Mouse (Mus musculus) heart, postnatal 10 days (tissue): ENCODE measurements around the gene Tuba4a. TPM values are rescaled to one million over a fixed set of nuclear protein-coding genes. Genes with fewer than 3 reads are reported as not detected.

Source experiments
- DNase-seq, 2 experiments: peaks; one replicate each; pipeline ENCODE4 v3.0.0; 2021
- intact Hi-C: fragments of 180-260 bp; cut with DNase I; formaldehyde crosslinking; loops from one replicate; pipeline ENCODE4 v1.15.1; 2025
- total RNA-seq, 2 experiments: library from RNA; stranded (reverse); gene quantifications; 2 replicates each; pipeline ENCODE4 v1.2.3; 2021

Gene Tuba4a
- total RNA-seq = 100 to 1,000 TPM; 543 to 577 TPM

DNA sequence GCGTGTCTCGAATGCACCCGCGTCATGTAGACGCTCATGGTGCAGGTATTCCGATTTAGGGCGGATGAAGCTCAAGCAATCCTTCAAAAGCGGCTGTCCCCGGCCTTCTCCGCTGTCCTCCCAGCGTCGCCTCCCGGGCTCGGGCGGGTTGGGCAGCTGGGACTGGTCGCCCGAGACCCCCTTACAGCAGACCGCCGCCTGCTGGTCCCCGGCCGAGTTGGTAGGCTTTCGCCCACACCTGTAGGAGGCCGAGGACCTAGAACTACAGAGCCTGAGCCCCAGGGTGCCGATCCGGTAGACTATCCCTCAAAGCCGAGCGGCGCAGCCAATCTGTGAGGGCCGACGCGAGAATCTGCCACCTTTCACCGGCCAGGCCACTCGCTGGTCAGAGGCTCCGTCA lies at the start of gene Tuba4a:
TSS of gene Tuba4a (minus strand) at position 335 of the 400 bp plus-strand sequence.
- intact Hi-C loops = loop anchor here (2.0 kb wide), 1 partner anchor 15 kb away; no protein-coding TSS in a partner anchor
- peak in 1 of 2 experiments; percentile 33 for DNase-seq

DNA sequence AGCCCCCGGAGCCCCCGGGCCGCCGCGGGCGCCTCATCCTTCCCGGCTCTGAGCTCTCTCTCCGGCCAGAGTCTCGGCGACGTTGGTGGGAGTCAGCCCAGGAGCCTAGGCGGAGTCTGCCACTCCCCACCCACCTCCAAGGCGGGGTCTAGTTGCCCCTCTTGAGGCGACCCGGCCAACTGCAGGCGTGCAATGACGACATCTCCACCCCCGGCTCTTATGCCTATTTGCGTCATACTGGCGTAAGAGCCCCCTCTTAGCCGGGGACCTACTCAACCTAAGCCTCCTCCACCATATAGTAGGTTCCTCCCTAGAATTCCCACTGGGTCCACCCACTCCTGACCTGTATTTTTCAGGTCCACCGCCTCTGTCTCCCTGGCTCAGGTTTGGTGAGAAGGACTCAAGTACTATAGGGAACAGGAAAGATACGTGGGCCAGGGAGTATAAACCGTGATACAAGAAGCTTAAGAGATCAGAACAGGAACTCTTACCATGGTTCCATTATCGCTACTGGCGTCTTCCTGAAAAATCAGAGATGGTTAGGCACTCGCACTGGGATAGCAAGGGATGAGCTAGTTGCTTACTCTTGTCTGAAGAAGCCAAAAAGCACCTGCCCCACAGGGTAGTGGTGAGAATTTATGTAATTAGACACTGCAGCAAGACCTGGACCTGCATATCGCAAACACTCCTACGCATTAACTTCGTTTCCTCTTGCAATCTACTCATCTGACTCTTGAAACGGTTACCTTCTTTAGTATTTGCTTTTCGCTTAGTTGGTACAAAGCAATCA lies 44.6 kb upstream of the Tuba4a start, which contains the start of gene Ptprn:
TSS of gene Ptprn (minus strand) at position 412 of the 790 bp plus-strand sequence.
- DNase-seq = no peak
- intact Hi-C loops = no loop called here

DNA sequence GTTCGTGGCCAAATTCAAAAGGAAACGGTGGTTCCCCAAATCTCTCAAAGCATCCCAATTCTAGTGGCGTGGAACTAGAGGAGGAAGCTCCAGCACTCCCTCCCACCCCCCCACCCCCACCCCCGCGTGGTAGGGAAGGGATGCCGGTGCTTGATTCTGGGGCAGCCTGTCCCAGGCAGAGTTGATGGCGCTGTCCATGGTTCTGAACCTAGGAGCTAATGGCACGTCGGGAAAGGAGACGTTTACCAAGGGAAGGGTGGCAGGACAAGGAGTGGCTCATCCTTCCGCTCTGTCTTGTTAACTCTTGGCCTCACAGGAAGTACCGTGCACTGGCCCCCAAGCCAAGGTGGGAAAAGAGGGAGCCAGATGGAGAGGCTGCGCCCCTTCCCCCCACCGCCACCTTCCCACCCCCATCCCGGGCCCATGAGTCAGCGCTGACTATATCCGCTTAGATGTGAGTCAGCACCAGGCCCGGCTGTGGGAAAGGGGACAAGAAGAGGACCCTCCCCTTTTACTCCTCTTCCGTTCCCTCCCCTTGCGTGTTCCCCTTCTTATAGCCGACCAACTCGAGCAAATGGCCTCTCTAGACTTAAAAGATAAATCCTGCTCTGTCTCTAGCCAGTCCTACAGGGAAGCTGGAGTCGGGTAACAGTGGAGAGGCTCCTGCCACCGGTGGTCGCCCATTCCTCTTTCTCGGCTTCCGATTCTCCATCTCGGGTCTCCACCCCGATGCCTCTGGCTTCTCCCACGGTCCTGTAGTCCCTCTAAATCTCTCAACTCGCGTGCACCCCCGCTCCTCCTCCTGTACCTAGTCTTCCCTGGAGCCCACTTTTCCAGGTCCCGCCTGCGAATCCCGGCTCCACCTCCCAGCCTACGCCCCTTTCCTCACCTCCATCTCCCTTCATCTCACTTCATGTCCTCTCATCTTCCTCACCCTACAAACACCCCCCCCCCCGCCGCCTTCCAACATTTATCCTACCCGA lies 43.6 kb upstream of the Tuba4a start:
- peak; percentile 70 to 83 for DNase-seq
- intact Hi-C loops = no loop called here

DNA sequence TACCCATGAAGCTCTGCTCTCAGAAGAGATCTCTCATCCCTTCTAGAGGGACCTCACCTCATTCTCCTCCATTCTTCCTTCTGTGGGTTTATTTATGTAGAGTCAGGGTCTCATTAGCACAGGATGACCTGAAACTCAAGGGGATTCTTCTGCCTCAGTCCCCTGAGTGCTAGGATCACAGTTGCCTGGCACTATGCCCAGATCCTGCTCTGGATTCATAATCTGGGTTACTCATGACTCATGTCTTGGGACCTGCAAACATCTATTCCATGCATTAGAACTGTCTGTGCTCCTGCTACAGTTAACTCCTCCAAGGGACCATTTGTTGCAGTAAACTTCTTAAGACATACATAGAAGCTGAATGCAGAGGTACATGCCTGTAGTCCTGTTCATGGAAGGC lies 41.6 kb upstream of the Tuba4a start:
- intact Hi-C loops = no loop called here
- no peak for DNase-seq

GRCm38 (mm10) chr1:75255516-75256046 lies 35.9 kb upstream of the Tuba4a start:
- intact Hi-C loops = loop anchor here (10.0 kb wide), 1 partner anchor 311 kb away; no protein-coding TSS in a partner anchor
- peak; percentile 30 to 34 for DNase-seq

GRCm38 (mm10) chr1:75254625-75255013 lies 35.0 kb upstream of the Tuba4a start:
- intact Hi-C loops = loop anchor here (10.0 kb wide), 1 partner anchor 310 kb away; no protein-coding TSS in a partner anchor

DNA sequence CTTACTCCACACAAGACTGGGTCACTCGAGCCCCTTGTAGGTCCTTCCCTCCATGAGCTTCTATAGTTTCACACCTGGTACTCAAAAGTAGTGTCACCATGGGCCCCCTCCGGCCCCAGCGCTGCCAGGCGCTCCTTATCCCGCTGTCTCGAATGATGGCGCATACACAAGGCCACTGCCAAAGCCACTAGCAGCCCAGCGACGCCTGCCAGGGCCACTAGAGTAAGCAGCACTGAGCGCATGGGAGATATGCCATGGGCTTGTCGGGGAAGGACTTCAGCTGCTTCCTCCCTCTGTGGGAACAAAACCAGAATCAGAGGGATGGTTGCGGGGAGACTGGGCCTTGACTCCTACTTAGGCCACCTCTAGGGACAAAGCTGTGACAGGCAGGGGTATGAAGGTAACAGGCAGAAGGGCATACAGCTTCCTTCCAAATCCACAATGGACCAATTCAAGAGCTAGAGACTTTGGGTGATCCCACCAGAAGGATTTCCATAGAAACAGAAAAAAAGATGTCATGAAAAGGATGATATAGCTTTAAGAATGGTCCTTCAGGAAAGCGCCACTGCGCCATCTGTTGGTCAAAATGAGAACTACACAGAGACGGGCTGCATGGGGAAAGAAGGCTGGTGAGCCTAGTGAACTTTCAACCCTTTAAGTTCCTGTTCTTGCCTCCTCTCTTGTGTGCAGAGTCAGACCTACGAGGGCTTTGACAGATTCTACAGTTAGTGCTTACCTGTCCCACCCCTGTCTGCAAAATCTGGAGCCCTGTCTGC lies 34.4 kb upstream of the Tuba4a start:
- peak; percentile 82 to 92 for DNase-seq
- intact Hi-C loops = loop anchor here (10.0 kb wide), 1 partner anchor 309 kb away; no protein-coding TSS in a partner anchor

More at GRCm38 (mm10) chr1:75254625-75255013, 35.0 kb upstream of the Tuba4a start:
- no peak for DNase-seq

DNA sequence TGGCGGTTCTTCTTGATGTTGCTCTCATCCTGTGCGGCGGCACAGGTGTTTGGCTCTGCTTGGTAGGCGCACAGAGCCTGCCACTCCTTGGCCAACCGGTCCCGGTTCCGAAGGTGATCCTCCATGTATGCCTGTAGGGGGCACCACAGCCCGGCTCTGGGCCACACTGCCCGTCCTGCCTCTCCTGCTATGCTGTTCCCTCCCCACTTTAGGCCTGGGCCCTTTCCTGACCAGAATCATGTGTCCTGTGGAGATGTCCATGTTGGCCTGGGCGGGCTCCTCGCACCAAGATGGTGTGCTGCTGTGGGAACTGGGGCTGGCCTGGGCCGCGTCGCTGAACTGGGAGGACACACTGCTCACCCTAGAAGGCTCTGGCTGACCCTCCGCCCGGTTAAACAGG lies 33.4 kb upstream of the Tuba4a start:
- intact Hi-C loops = loop anchor here (10.0 kb wide), 1 partner anchor 308 kb away; no protein-coding TSS in a partner anchor
- no peak for DNase-seq

DNA sequence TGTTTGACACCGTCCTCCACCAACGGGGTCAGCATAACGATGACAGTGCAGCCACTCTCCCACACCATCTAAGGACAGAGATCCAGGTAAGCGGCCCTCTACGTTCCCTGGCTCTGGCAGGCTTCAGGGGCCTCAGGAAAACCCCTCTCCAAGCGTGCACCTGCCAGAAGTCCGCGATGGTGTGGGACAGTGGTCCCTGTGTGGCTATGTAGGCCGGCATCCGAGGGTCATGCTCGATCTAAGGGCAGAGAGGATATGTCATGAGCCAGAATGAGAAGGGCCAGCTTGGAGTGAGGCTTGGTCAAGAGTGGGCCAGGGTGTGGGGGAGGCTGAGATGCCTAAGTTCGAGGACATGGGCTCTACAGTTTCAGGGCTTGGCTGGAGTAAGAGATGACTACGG lies 32.6 kb upstream of the Tuba4a start:
- DNase-seq = no peak
- intact Hi-C loops = loop anchor here (10.0 kb wide), 1 partner anchor 308 kb away; no protein-coding TSS in a partner anchor

DNA sequence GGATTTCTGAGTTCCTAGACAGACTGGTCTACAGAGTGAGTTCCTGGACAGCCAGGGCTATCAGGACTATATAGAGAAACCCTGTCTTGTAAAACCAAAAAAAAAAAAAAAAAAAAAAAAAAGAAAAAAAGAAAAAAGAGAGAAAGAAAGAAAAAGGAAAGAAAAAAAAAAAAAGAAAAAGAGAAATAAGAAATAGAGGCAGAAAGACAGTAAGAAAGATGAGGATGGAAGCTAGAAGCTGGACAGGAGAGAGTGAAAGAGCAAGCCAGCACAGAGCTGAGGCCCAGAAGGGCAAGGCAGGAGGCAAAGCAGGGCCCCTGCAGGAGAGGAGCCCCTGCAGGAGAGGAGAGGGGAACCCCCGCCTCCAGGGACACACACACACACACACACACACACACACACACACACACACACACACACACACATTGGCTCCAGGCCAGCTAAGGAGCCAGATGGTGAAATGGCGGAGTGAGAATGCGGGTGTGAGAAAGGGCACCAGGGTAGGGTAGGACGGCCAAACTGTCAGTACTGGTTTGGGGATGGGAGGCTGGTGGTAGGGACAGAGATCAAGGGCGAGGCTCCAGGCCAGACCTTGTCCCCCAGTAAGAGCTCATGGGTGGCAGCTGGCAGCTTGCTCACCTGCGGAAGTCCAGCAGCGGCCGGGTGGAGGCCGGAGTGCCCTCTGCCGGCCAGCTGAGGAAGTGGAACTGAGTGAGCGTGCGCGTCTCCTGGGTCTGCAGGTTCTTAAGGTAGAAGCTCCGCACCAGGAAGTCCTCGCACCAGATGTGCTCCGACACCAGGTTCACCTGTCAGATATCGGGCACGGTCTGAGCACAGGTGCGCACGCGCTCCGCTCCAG lies 31.7 kb upstream of the Tuba4a start:
- DNase-seq = peak; percentile 83 to 85
- intact Hi-C loops = loop anchor here (1.0 to 10.0 kb wide), 2 partner anchors 17 to 307 kb away; no protein-coding TSS in a partner anchor

GRCm38 (mm10) chr1:75250498-75250897 lies 30.8 kb upstream of the Tuba4a start:
- intact Hi-C loops = loop anchor here (10.0 kb wide), 1 partner anchor 306 kb away; no protein-coding TSS in a partner anchor
- no peak for DNase-seq

GRCm38 (mm10) chr1:75248041-75248772 lies 28.5 kb upstream of the Tuba4a start:
- peak; percentile 85 to 88 for DNase-seq
- intact Hi-C loops = no loop called here

- DNase-seq = no peak
Measured at GRCm38 (mm10) chr1:75247071-75247930, 27.6 kb upstream of the Tuba4a start.

GRCm38 (mm10) chr1:75244836-75245235 lies 25.2 kb upstream of the Tuba4a start:
- intact Hi-C loops = no loop called here
- DNase-seq = peak; percentile 62 to 73

More at GRCm38 (mm10) chr1:75247071-75247930, 27.6 kb upstream of the Tuba4a start:
- intact Hi-C loops = no loop called here

DNA sequence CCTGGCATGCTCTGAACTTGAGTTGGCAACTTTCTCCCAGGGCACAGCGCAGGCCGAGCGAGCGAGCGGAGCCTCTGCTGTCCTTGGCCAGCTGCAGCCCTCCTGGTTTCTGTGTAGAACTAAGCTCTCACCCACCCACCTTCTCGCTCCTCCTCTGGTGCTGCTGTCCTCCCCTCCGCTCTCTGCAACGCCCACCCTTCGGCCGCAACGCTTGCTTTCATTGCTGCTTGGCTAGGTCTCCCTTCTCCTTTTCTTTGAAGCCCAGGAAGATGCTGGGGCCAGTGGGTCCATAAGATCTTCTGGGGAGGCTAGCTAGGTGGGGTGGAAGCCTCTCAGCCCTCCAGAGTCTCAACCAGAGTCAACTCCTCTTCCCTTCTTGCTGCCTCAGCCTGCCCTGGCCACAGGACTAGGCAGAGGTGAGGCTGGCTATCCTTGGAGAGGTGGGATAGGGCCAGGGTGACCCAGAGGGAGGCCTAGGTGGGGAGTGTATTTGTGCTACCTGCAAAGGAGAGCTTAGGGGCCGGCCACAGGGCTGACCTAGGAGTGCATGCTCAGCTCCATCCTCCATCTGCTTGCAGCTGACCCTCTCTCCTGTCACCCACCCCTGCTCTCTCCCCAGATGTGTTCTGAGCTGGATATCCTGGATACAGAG lies 24.6 kb upstream of the Tuba4a start:
- intact Hi-C loops = no loop called here
- DNase-seq = no peak

GRCm38 (mm10) chr1:75243411-75243810 lies 23.7 kb upstream of the Tuba4a start:
- no peak for DNase-seq
- intact Hi-C loops = no loop called here
